Mouse (Mus musculus) left cerebral cortex, adult 8-10 months (tissue): ENCODE data around the gene Fli1. TPM values are rescaled to one million over a fixed set of nuclear protein-coding genes. Genes with fewer than 3 reads are reported as not detected.

Source experiments
- DNase-seq, 2 experiments: peaks; one replicate each; pipeline ENCODE4 v3.0.0; 2022; ENCODE audit warnings: low spot score in 2 of 2
- total RNA-seq, 4 experiments: library from RNA; stranded (reverse); gene quantifications; 2 replicates each; pipeline ENCODE4 v1.2.4; 2022

The Fli1 gene
- total RNA-seq, 4 experiments from 2014 or later, result 4.2 to 7.7 (median 6.6) TPM

DNA sequence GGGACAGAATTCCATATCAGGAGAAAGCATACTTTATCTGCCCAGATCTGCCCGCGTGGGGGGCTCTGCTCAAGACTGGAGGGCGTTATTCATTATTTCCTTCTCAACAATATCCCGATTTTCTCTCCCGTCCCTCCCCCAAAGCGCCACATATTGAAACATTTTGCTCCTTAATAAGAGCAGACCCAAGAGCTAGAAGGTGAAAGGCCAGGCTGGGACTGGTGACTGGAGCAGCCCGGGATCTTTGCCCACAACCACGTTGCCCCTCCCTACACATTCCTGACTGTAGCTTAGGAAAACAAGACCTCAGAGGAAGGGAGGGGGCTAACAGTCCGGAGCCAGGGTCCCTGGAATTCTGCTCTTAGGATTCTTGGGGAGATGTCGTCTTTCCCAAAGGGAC, 7.9 kb upstream of the Fli1 start:
- DNase-seq, result no peak

DNA sequence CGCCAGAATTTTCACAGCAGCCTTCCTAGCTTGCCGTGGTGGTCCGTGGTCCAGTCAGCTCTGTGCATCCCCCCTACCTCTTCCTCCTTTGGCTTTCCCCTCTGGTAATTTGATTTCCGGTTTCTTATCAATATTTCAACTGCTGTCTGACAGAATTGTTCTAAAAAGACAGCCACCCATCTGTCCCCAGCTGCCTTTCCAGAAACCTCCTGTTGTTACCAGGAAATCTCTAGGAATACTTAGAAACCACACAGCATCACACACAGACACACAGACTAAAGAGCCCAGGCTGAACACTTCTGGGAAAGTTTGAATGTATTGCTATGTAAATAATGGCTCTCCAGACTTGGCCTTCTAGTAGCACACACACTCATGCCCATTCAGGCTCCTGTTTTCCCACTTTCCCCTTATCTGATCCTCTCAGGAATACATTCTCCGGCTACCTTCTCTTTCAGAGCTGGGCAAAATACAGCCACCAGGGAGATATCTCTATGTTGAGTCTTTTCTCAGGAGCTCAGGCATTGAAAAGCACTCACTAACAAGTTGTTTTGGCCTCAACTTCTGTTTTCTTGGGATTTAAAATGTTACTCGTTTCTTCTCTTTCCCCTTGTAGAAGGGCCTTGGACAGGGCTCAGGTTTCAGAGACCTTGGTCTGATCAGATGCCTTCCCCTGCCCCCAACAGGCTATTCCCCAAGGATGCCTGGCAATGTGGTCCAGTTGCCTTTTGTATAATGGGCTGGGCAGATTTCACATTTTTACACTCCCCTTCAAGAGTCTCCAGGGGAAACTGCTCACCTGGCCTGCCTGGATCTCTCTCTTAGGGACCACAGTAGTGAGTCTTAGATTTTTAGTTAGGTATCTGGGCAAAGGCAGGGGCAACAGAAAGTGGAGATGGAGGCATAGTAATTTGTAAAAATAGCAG, 7.1 kb upstream of the Fli1 start:
- no peak for DNase-seq

DNA sequence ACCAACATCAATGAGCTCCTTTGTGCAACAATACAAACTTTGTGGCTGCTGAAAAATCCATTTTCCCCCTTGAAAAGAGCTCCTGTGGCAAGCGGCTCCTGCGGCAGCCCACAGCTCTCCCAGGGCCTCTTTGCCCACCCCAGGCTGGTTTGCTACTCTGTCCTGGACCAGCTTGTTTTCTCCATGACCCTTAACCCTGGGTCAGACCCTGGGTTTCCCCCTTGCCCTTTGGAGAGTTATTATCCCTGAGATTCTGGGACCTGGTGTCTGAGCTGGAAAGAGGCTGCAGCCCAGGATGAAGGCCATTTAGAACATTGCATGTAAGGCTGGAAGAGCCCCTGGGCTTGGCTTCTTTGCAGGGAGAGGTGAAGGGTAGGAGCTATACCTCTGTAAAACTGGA, 4.1 kb upstream of the Fli1 start:
- no peak for DNase-seq

DNA sequence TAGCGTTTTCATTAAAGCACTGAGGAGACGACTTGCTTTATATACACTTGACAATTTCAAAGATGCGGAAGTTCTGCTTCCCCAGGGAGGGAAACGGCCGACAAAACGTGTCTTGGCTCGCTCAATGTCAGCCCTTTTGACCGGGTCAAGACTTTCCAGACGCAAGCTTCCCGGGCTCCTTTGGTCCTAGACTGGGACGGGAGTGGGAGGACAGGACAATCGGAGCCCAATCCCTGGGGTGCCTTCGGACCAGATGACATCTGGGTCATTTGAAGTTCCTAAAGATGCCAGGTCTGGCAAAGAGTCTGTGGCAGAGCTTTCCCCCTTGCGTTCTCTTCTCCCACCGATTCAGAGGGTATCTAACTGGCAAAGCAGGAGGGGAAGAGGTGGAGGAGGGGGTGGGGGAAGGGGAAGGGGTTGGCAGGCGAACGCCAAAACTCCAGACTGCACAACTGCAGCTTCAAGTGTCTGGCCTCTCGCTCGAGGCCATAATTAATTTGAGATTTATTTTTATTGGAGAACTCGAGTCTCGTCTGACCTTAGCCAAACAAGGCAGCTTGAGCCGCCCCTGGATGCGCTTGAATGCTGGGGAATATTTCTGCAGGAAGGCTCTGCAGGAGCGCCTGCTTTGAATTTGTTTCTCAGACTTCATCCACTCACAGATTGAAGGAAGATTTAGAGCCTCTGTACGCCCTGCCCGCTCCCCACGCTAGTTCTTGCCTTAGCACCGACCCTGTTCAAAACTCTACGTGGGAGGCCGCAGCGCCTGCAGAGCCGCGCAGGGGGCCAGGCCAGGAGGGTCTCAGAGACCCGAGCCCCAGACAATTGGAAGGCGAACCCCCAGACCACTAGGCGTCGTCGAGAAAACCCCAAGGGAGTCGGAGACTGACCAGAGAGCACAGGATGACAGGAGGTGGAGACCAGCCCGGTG, 2.3 kb upstream of the Fli1 start:
- DNase-seq, result no peak

DNA sequence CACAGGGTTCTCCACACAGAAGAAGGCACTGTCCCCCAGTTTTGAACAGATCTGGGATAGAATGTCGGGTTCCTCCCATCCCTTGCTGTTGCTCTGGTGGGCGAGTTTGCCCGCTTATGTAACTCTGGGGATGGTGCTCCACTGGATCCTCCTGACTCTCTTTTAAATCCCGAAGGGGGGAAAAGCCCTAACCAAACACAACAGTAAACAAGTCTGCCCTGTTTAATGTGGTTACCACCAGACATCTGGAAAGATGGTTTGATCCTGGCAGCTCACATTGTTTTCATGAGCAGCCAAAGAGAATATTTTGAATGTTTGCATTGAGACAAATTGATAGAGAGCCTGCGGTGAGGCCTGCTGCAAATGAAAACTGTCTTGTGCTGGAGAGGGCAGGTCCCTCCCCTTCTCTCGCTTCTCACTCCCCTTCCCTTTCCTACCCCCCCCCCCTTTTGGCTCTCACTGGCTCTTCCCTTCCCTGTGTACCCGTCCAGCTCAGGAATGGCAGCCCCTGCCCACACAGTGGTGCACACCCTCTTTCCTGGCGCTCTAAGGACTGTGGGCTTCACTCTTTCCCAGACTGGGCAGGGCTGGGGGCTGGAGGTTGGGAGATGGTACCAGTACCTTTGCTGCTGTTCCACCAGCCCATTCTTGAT, 1.4 kb upstream of the Fli1 start:
- DNase-seq, result no peak

DNA sequence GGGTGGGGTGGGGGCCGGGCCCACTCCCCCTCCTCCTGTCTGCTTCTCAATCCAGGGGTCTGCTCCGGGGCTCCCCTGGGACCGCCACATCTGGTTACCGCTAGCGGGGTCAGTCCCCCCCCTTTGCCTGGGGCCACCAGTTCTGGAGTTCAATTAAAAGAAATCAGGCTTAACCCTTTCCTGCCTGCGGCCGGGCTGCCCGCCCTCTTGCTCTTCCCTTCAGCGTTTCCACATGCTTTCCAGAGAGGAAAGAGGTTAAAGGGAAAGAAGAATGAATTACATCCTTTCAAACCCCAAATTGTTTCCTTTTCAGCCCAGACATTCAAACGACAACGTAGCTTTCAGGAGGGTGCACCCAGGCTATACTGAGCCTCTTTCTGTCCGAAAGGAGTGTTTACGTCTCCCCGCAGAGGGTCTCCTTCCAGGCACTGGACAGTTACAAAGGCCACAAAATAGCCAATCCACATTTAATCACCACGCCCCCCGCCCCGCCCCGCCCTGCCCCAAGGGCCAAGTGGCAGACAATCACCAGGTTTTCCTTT, 450 bp upstream of the Fli1 start:
- no peak for DNase-seq

DNA sequence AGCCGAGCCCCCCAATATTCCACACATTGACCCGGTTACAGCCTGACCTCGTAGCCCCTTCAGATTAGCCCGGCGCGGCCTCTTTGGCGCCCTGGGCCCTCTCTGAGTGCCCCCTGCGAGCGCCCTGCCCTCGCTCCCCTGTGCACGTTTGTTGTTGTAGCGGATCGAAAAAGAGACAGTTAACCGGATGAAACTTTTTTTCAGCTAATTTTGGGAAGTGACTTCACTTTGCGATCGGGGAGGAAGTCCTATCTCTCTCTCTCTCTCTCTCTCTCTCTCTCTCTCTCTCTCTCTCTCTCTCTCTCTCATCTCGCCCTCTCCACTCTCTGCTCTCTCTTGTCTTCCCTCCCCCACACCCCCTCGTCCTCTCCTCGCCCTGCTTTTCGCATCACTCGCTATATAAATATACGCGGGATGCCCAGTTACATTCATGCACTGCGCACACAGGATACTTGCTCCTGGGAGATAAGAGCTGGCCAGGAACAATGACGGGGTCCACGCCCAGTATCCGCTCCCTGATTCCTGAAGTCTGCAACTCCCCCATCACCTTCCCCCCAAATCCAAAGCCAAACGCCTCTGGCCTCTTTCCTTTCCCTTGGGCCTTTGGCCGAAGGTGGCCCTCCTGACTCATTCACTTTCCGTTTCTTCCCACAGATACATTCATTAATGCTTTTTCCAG, 1.3 kb downstream of the Fli1 start:
- no peak for DNase-seq

DNA sequence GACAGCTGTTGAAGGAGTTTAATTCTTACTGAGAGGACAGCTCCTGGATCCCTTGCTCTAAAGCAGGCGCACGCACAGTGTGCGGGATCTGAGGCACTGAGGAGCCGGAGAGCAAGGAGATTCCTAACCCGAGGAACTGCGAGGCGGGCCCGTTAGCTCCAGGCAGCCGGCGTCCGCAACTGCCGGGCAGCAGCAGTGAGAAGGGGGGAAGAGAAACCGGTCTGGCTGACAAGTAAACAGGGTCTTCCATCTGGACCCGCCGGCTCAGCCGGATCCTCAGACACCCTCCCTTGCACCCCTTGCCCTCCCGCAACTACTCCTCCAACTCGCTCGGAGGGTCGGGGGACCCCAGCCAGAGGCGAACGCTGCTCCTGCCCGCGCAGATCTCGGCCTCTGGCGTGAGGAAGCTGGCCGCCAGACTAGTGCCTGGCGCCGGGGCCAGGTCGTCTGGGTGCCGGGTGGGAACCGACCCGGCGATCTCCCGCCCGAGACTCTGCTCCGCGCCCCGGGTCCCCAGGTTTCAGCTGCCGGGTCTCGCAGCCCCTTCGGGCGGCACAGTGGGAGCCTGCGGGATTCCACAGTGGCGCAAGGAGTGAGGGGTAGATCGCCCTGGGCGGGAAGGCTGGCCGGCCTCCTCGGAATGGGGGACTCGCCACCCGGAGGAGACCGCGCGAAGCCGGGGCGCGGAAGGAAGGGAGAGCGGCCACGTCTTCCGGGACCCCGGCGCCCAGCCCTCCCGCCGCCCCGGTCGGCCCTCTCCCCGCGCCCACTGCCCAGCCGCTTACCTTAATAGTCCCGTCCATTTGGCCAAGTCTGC, 2.0 kb downstream of the Fli1 start:
- DNase-seq, result no peak

DNA sequence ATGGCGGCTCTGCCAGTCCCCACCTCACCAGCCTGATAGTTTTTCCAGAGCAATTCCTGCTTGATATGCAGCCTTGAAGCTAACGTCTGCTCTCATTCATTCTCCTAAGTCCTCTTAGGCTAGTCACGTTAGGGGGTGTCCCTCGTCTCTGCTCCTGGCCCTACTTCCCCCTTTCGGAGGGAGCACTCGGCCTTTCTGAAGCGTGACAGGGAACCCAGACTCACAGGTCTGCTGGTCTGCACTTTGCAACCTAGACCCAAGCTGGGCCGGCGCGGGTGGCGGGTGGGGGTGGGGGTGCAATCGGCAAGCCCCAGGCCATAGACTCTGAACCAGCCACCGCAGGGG, 2.6 kb downstream of the Fli1 start:
- no peak for DNase-seq

DNA sequence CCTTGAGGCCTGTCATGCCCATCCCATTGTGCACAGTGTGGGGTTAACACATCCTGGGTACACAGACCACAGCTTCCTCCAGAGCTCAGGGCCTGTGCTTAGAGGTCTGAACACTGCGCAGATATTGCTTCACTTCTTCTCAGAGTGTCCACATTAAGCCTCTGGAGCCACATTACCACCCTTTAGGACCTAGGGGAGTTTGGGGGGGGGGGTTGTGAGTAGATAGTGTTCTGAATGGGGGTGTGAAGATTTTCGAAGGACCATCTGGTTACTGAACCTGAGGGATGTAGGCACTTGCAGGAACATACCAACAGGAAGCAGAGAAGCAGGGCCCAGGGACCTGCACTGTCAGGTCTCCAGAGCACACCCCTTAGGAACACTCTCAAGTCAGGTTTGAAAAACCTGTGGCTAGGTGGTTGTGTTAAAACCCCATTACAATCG, 3.3 kb downstream of the Fli1 start:
- no peak for DNase-seq

DNA sequence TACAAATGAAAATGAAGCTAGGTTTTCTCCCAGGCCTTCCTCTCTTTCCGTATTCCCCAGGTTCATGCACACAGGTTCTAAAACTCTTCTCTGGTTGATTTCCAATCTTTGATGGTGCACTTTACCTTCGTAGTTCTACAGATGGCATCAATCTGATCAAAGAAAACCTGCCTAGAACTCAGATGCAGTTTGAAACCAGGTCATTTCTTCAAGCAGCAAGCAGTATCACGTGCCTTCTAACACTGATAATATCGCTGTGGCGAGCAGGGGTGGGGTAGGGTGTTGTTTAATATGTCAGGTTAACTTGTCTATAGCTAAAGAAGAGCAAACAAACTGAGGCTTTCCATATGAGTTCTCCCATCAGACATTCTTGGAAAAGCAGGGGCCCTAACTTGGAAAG, 4.5 kb downstream of the Fli1 start:
- DNase-seq, result no peak

DNA sequence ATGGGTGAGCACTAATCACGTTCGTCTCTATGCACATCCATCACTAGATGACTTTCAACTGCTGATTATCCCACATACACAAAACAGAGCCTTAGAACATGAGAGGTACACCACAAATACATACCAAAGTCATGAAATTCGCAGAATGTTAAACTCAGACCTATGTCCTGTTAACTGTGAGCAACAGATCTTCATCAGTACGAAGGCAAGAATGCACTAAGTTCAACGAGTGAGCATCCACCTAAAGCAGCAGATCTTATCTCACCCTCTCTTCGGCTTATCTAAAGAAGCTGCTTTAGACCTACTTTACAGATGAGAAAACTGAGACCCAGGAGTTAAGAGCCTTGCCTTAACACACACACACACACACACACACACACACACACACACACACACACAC, 5.0 kb downstream of the Fli1 start:
- DNase-seq, result no peak

DNA sequence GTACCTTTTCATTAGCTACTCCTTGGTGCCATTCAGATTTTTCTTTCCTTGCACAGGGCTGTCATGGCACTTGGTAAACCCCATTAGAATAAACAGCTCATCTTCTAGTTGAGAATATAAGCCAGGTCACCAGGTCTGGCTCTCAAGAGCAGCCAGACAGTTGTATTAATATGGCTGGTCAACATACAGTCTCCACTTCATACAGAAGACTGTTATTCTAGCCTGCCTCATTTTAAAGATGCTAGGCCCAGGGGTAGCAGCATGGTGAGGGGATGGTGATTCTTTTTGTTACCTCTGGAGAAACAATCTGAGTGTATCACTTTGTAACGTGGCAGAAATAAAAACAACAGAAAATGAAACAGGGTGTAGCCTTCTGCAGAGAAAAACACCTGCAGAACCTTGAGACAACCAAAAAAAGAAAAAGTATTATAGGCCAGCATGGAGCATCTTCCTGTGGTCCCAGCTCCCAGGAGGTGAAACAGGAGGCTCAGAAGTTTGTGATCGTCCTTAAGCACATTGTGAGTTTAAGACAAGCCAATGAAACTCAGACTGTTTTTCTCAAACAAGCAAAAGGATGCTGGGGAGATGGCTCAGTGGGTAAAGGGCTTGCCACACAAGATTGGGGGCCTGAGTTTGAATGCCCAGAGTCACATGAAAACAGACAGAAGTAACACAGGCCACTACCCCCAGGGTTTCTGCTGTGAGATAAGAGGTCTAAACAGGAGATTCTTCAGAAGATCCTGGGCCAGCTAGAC, 7.3 kb downstream of the Fli1 start:
- DNase-seq, result no peak

DNA sequence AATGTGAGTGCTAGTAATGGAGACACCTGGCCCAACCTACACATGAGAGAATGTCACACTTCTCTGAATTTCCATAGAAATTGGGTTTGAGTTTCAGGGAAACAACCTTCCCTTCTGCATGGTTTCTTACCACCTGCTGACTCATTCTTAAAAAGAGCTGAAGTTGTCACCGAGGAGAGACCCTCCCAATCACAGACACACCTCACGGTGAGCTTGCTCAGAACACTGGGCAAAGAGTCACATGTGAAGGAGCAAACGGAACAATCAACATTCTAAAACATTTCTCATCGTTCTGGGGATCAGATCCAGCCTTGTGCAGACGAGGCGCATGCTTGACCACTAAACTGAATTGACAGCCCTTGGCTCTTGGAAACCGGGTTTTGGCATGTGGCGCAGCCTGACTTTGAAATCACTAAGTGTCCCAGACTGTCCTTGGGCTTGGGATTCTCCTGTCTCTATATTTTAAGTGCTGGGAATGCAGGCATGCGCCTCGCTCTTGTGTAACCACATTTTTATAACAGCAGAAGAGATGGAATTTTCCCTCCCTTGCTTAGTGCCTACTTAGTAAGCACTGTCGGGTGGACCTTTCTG, 8.5 kb downstream of the Fli1 start:
- DNase-seq, result no peak

DNA sequence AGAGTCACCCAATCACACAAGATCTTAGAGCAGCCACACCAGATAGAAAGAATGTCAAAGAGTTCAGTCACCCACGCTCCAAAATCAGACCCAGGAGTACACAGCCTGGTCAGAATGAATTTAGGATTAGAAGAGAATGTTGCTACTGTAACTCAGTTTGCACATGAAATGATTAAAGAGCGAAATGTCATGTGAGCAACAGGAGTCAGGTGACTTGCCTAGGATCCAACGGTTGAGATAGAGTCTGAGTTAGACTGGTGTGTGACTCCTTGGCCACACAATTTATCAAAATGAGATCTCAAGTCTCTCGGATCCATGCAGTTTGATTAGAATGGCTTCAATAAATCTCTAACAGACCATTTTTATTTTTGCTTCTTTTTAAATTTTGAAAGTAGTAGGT, 11.1 kb downstream of the Fli1 start:
- no peak for DNase-seq

DNA sequence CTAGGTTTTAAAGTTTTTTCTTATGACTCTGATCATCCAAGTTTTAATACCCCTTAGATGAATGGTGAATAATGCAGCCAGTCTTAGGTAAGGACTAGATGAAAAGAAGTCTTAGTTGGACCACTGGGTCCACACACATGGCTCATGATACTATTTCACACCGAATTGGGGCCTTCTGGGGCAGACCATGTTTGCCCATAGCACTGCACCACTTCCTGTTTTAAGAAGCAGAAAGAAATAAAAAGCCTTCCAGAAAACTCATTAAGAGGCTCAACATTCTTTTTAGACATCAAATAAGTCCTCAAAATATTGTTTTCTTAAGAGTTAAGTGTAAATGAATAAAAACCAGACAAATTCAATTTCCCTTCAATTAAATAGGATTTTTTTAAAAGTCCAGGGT, 11.7 kb downstream of the Fli1 start:
- no peak for DNase-seq

DNA sequence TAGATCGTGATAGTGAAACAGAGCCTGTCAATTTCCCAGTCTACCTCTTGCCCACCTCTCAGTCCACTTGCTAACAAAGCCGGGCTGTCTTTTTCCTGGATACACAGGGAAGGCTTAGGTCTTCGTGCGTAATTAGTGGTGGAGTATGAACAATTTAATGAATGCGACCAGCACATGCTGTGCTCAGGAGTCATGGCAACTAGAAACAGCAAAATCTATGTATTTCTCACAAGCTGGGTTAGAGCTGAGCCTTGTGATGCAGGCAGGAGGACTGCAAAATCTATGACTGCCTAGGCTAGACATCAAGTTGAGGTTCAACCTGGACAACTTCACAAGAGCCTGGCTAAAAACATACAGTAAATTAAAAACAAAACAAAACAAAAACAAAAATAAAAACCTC, 12.5 kb downstream of the Fli1 start:
- no peak for DNase-seq

DNA sequence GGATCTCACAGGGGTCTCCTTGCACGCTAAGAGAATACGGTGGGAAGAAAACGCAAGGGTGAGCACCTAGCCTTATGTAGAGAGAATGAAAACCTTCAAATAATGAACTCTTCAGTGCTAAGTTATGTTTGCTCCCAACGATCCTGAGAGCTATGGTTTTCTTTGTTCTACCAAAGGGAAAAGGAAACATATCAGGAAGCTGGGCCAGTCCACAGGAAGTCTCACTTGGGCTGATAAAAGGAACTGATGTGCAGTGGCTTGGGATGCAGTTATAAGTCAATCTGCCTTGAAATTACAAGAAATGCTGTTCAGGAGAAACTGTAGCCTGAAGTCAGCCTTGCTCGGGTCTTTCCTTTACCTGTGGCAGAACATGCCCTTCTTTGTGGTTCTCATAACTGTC, 13.1 kb downstream of the Fli1 start:
- DNase-seq, result no peak

DNA sequence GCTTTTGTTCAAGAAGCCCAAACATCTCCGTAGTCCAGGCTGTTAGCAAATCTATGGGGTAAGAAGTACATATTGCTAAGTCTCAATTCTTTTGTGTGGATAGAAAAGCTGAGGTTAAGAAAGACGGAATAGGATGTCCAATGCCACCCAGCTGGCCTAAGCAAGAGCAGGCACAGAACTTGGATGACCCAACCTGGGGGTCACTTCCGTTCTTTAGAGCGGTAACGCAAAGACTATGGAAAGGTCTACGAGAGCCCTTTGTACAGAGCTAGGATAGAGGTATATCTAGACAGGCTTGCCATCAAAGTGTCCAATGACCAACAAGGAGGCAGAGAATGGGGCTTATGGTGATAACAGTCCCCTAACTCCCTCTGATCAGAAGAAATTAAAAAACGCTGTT, 15.3 kb downstream of the Fli1 start:
- DNase-seq, result no peak
